Mouse (Mus musculus) heart, embryonic 11.5 days (tissue): ENCODE data around the gene Cd151. TPM values are rescaled to one million over a fixed set of nuclear protein-coding genes. Genes with fewer than 3 reads are reported as not detected.

Experiments used
- ATAC-seq: fragments of 200-750 bp; cut with Nextera tagmentation; replicated peaks from 2 replicates; pipeline ENCODE4 v1.8.0; 2017; ENCODE audit warnings: moderate library complexity; ENCODE audit not compliant: insufficient number of reproducible peaks, low FRiP score, low TSS enrichment
- H3K27ac ChIP-seq: fragments of 300-500 bp; sonication (generic); 2 replicates; pipeline ENCODE4 v1.5.1; 2014; ENCODE audit warnings: mild to moderate bottlenecking, low read depth, low read length
- H3K27me3 ChIP-seq: fragments of 300-500 bp; sonication (generic); 2 replicates; pipeline ENCODE4 v1.6.1; 2014; ENCODE audit warnings: mild to moderate bottlenecking, low read length, mixed read lengths; ENCODE audit not compliant: control insufficient read depth, insufficient read depth
- H3K36me3 ChIP-seq: fragments of 300-500 bp; sonication (generic); 2 replicates; pipeline ENCODE4 v1.6.1; 2014; ENCODE audit warnings: mild to moderate bottlenecking, low read length, moderate library complexity, mixed read lengths; ENCODE audit not compliant: control insufficient read depth, insufficient read depth
- H3K4me1 ChIP-seq: fragments of 300-500 bp; sonication (generic); 2 replicates; pipeline ENCODE4 v1.6.1; 2014; ENCODE audit warnings: low read length; ENCODE audit not compliant: control insufficient read depth, insufficient read depth
- H3K4me2 ChIP-seq: fragments of 300-500 bp; sonication (generic); 2 replicates; pipeline ENCODE4 v1.6.1; 2014; ENCODE audit warnings: mild to moderate bottlenecking, moderate library complexity
- H3K4me3 ChIP-seq: fragments of 300-500 bp; sonication (generic); 2 replicates; pipeline ENCODE4 v1.5.1; 2014; ENCODE audit warnings: low read depth, low read length
- H3K9ac ChIP-seq: fragments of 300-500 bp; sonication (generic); 2 replicates; pipeline ENCODE4 v1.6.1; 2014; ENCODE audit warnings: mild to moderate bottlenecking, low read depth, low read length, moderate library complexity
- H3K9me3 ChIP-seq: fragments of 300-500 bp; sonication (generic); replicated peaks from 2 replicates; pipeline ENCODE4 v1.6.1; 2016; ENCODE audit warnings: low read length; ENCODE audit not compliant: control insufficient read depth
- WGBS: fragments of 180-500 bp; shearing (Covaris S2); extraction: QIAGEN DNeasy Blood & Tissue Kit; methylation state at CpG from one replicate; pipeline ENCODE4 v1.1.7; 2014; ENCODE audit not compliant: insufficient replicate concordance; 5-methylcytosine and 5-hydroxymethylcytosine counted together
- polyA plus RNA-seq: library from polyadenylated mRNA; unstranded; fragments of >200 nt; fragmentation: Nextera tagmentation; extraction: Ambion mirVana; gene quantifications from 2 replicates; pipeline ENCODE4 v1.2.1, GENCODE M21; 2014

Gene Cd151
- polyA plus RNA-seq, 1 experiment from 2014 or later, result 101 TPM

DNA sequence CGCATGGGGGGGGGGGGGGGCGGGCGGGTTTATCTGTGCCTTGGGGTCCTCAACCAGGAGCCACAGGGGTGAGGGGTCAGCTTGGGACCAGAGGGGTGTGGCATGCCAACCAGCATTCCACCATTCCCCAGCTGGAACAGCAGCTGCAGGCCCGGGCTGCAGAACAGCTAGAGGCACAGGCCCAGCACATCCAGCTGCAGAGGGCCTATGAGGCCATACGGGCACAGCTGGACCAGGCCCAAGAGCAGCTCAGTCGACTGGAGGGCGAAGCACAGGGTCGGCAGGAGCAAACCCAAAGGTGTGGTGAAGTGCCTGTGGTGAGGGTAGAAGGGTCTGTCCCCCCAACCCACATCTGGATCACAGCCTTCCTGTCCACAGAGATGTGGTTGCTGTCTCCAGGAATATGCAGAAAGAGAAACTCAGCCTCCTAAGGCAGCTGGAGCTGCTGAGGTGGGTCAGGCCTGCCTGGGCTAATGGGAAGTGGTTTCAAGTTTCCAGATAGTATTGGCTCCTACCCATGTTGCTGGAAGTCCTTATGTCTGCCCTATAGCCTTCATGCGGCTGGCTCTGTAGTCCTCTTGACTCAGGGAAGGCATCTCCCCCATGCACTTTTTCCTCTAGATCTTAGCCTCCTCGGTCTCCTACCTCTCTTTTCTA, 1.7 kb upstream of the Cd151 start:
- no peaks in the 10 kb centered on the region for H3K9me3 ChIP-seq
- peaks cover 61% of the 10 kb centered on the region for H3K4me1 ChIP-seq
- no peak for ATAC-seq
- no peak overlapping the region for H3K9ac ChIP-seq
- H3K4me3 ChIP-seq, result peak overlapping the region; percentile 31
- 34% methylated on average over 9 of the region's 10 CpGs for WGBS
- no peak overlapping the region for H3K27ac ChIP-seq
- H3K4me2 ChIP-seq, result peak overlapping the region; percentile 54
- peaks cover 6% of the 10 kb centered on the region for H3K36me3 ChIP-seq
- H3K27me3 ChIP-seq, result peaks cover 49% of the 10 kb centered on the region

DNA sequence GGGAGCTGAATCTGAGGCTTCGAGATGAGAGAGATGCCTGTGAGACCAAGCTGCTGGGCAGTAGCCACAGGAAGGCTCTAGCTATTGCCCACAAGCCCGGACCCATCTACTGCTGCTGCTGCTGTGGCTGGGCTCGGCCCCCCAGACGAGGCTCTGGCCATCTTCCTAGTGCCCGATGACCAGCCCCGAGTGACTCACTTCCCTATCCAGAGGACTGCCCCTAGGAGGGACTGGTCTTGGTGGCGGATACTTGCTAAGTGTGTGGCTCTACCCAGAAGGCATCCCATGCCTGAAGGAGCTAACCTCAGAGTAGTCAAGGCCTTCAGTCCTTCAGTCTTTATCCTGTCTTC, 1.2 kb upstream of the Cd151 start:
- Histone ChIP-seq H3K4me2 (no peak overlapping the region), H3K27me3 (peaks cover 44% of the 10 kb centered on the region), H3K4me1 (peaks cover 57% of the 10 kb centered on the region), H3K9ac (no peak overlapping the region), H3K27ac (no peak overlapping the region), H3K9me3 (no peaks in the 10 kb centered on the region), H3K4me3 (no peak overlapping the region), H3K36me3 (peaks cover 11% of the 10 kb centered on the region)
- no peak for ATAC-seq
- 60% methylated on average over 7 of the region's 7 CpGs for WGBS

- Histone ChIP-seq H3K9ac (peak overlapping the region; percentile 87), H3K4me3 (peak overlapping the region; percentile 73), H3K27me3 (peaks cover 38% of the 10 kb centered on the region), H3K9me3 (no peaks in the 10 kb centered on the region), H3K4me1 (peaks cover 51% of the 10 kb centered on the region), H3K27ac (peak overlapping the region; percentile 96), H3K4me2 (peak overlapping the region; percentile 80), H3K36me3 (peaks cover 15% of the 10 kb centered on the region)
- ATAC-seq, result no peak
- WGBS, result 52% methylated on average over 10 of the region's 10 CpGs
Observed at GRCm38 (mm10) chr7:141466607-141467148, 514 bp upstream of the Cd151 start.

DNA sequence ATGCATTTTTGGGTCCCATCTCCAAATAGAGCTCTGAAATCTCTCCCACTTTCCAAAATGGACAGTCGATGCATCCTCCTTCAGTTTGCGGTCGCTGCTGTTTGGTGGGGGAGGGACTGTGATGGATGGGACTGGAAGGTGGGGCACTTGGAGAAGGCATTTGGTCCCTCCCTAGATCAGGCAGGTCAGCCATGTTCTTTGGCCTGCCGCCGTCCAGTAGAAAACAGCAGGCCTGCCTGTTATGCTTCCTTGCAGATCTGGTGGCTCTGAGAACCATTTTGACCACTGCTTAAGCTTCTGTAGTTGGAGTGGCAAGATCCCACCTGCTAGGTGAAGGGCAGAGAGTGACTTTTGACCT, 951 bp downstream of the Cd151 start:
- peaks cover 47% of the 10 kb centered on the region for H3K4me1 ChIP-seq

GRCm38 (mm10) chr7:141468522-141469211, 1.5 kb downstream of the Cd151 start:
- peak overlapping the region; percentile 80 for H3K4me2 ChIP-seq
- H3K4me1 ChIP-seq, result peaks cover 43% of the 10 kb centered on the region
- H3K27me3 ChIP-seq, result peaks cover 20% of the 10 kb centered on the region
- H3K27ac ChIP-seq, result peak overlapping the region; percentile 96
- H3K36me3 ChIP-seq, result peaks cover 22% of the 10 kb centered on the region
- no peaks in the 10 kb centered on the region for H3K9me3 ChIP-seq
- peak; percentile 65 for ATAC-seq
- peak overlapping the region; percentile 73 for H3K4me3 ChIP-seq
- WGBS, result 2% methylated on average over 8 of the region's 8 CpGs
- peak overlapping the region; percentile 87 for H3K9ac ChIP-seq

More for the DNA sequence above, 951 bp downstream of the Cd151 start:
- peak overlapping the region; percentile 96 for H3K27ac ChIP-seq
- peak overlapping the region; percentile 80 for H3K4me2 ChIP-seq
- H3K4me3 ChIP-seq, result peak overlapping the region; percentile 73
- H3K9ac ChIP-seq, result peak overlapping the region; percentile 87
- H3K9me3 ChIP-seq, result no peaks in the 10 kb centered on the region
- peaks cover 22% of the 10 kb centered on the region for H3K36me3 ChIP-seq
- peaks cover 25% of the 10 kb centered on the region for H3K27me3 ChIP-seq
- ATAC-seq, result no peak
- 12% methylated on average over 5 of the region's 5 CpGs for WGBS

DNA sequence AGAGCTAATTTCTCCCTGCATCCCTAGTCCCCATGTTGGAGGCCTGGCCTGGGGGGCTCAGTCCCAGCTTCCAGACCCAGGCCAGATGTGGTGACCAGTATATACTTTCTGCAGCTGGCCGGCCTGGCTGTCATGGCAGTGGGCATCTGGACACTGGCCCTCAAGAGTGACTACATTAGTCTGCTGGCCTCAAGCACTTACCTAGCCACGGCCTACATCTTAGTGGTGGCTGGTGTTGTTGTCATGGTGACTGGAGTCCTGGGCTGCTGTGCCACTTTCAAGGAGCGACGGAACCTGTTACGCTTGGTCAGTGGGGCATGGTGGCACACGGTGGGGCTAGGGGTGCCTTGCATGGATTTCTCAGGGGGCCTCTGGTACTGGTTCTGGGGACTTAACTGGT, 2.2 kb downstream of the Cd151 start:
- Histone ChIP-seq H3K27ac (peak overlapping the region; percentile 96), H3K9ac (peak overlapping the region; percentile 87), H3K9me3 (no peaks in the 10 kb centered on the region), H3K4me2 (peak overlapping the region; percentile 80), H3K36me3 (peaks cover 22% of the 10 kb centered on the region), H3K27me3 (peaks cover 13% of the 10 kb centered on the region), H3K4me1 (peaks cover 50% of the 10 kb centered on the region), H3K4me3 (peak overlapping the region; percentile 73)
- no peak for ATAC-seq
- WGBS, result 85% methylated on average over 6 of the region's 6 CpGs

DNA sequence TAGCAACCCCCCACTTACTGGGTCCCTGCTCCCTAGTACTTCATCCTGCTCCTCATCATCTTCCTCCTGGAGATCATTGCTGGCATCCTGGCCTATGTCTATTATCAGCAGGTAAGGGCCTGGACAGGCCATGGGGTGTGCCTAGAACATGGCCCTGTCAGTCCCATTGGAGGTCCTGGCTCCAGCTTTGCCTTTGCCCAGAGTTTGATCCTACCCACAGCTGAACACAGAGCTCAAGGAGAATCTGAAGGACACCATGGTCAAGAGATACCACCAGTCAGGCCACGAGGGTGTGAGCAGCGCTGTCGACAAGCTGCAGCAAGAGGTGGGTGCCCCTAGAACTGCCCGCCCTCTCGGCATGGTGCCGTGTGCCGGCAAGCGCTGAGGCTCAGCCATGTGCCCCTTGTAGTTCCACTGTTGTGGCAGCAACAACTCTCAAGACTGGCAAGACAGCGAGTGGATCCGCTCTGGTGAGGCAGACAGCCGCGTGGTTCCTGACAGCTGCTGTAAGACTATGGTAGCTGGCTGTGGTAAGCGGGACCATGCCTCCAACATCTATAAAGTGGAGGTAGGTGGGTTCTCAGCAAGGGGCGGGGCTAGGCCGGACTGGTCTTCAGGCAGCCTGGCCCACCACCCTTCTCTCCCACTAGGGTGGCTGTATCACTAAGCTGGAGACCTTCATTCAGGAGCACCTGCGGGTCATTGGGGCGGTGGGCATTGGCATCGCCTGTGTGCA, 2.9 kb downstream of the Cd151 start:
- peak overlapping the region; percentile 80 for H3K4me2 ChIP-seq
- peaks cover 7% of the 10 kb centered on the region for H3K27me3 ChIP-seq
- ATAC-seq, result no peak
- no peaks in the 10 kb centered on the region for H3K9me3 ChIP-seq
- no peak overlapping the region for H3K4me3 ChIP-seq
- H3K36me3 ChIP-seq, result peaks cover 22% of the 10 kb centered on the region
- peak overlapping the region; percentile 87 for H3K9ac ChIP-seq
- H3K27ac ChIP-seq, result peak overlapping the region; percentile 96; the same call in 1 of the 2 replicates
- peaks cover 44% of the 10 kb centered on the region for H3K4me1 ChIP-seq
- WGBS, result 88% methylated on average over 18 of the region's 18 CpGs

DNA sequence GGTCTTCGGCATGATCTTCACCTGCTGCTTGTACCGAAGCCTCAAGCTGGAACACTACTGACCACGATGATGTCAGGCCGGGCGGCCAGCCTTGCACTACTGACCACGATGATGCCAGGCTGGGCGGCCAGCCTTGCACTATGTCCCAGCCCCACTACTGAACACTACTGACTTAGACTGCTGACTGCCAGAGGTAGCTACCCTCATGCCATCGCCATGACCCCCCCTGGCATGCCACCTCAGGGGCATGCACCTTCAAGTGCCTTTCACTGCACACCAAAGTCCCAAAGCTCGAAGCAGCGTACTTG, 3.4 kb downstream of the Cd151 start:
- 91% methylated on average over 10 of the region's 10 CpGs for WGBS
- no peaks in the 10 kb centered on the region for H3K9me3 ChIP-seq
- H3K27ac ChIP-seq, result no peak overlapping the region
- peaks cover 2% of the 10 kb centered on the region; the same call in 1 of the 2 replicates for H3K27me3 ChIP-seq
- no peak overlapping the region for H3K9ac ChIP-seq
- H3K36me3 ChIP-seq, result peaks cover 22% of the 10 kb centered on the region
- ATAC-seq, result no peak
- no peak overlapping the region for H3K4me3 ChIP-seq
- no peak overlapping the region for H3K4me2 ChIP-seq
- peaks cover 41% of the 10 kb centered on the region for H3K4me1 ChIP-seq
